Mouse (Mus musculus) limb, embryonic 10.5 days (tissue): Measurements from ENCODE around the gene Aars. TPM values are rescaled to one million over a fixed set of nuclear protein-coding genes. Genes with fewer than 3 reads are reported as not detected.
A peak's percentile ranks its signal among the peaks of the same experiment; 100 is the strongest.
"Not testable (repeated sequence)": the region's sequence is repeated elsewhere in the genome, so short reads cannot be mapped to it uniquely, and the experiment has no call there.

Source experiments
- DNase-seq: peaks from one replicate; pipeline ENCODE4 v3.0.0-alpha.2; 2017; ENCODE audit warnings: low spot score
- H3K27ac ChIP-seq: fragments of 300-500 bp; sonication (generic); 2 replicates; pipeline ENCODE4 v1.5.1; 2016; ENCODE audit warnings: mild to moderate bottlenecking
- H3K27me3 ChIP-seq: fragments of 300-500 bp; sonication (generic); 2 replicates; pipeline ENCODE4 v1.6.1; 2016; ENCODE audit warnings: low read depth, mild to moderate bottlenecking; ENCODE audit not compliant: poor library complexity, severe bottlenecking
- H3K36me3 ChIP-seq: fragments of 300-500 bp; sonication (generic); 2 replicates; pipeline ENCODE4 v1.6.1; 2016; ENCODE audit warnings: mild to moderate bottlenecking, moderate library complexity
- H3K4me1 ChIP-seq: fragments of 300-500 bp; sonication (generic); 2 replicates; pipeline ENCODE4 v1.6.1; 2016
- H3K4me3 ChIP-seq: fragments of 300-500 bp; sonication (generic); 2 replicates; pipeline ENCODE4 v1.5.1; 2016; ENCODE audit warnings: mild to moderate bottlenecking, moderate library complexity
- H3K9me3 ChIP-seq: fragments of 300-500 bp; sonication (generic); replicated peaks from 2 replicates; pipeline ENCODE4 v1.6.1; 2016; ENCODE audit warnings: mild to moderate bottlenecking
- WGBS: fragments of 180-500 bp; shearing (Covaris S2); methylation state at CpG from one replicate; pipeline ENCODE4 v1.1.7; 2016; 5-methylcytosine and 5-hydroxymethylcytosine counted together
- polyA plus RNA-seq: library from polyadenylated mRNA; unstranded; fragments of >200 nt; fragmentation: Nextera tagmentation; extraction: Ambion mirVana; gene quantifications from 2 replicates; pipeline ENCODE4 v1.2.1, GENCODE M21; 2016

Gene Aars
- 79.0 and 81.8 TPM in 2 replicates for polyA plus RNA-seq

DNA sequence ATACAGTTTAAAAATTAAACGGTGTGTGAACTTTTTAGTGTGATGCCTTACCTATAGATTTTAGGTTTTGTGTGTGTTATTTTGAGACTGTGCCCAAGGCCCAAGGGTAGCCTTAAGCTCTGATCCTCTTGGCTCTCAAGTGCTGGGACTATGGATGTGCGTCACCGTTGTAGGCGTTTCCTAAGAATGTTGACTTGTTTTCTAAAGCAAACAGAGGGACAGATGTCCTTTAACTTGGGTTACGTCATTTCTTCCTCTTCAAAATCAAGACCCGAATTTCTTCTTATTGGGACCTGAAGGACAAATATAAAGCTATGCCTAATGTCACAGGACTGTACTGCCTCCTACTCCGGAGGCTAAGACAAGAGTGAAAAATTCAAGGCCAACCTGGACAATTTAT lies at the start of gene Aars:
TSS of gene Aars (plus strand) at position 229 of the 400 bp plus-strand sequence.
- 96% methylated on average over 7 of the region's 7 CpGs for WGBS
- H3K9me3 ChIP-seq, result no peaks in the 10 kb centered on the region
- peak within 1 kb of the TSS; percentile 86 for H3K4me3 ChIP-seq
- H3K36me3 ChIP-seq, result peaks cover 28% of the 10 kb centered on the region
- H3K27me3 ChIP-seq, result peaks cover 8% of the 10 kb centered on the region; the same call in 1 of the 2 replicates
- H3K27ac ChIP-seq, result peak within 1 kb of the TSS; percentile 94
- DNase-seq, result no peak
- peaks cover 16% of the 10 kb centered on the region for H3K4me1 ChIP-seq

DNA sequence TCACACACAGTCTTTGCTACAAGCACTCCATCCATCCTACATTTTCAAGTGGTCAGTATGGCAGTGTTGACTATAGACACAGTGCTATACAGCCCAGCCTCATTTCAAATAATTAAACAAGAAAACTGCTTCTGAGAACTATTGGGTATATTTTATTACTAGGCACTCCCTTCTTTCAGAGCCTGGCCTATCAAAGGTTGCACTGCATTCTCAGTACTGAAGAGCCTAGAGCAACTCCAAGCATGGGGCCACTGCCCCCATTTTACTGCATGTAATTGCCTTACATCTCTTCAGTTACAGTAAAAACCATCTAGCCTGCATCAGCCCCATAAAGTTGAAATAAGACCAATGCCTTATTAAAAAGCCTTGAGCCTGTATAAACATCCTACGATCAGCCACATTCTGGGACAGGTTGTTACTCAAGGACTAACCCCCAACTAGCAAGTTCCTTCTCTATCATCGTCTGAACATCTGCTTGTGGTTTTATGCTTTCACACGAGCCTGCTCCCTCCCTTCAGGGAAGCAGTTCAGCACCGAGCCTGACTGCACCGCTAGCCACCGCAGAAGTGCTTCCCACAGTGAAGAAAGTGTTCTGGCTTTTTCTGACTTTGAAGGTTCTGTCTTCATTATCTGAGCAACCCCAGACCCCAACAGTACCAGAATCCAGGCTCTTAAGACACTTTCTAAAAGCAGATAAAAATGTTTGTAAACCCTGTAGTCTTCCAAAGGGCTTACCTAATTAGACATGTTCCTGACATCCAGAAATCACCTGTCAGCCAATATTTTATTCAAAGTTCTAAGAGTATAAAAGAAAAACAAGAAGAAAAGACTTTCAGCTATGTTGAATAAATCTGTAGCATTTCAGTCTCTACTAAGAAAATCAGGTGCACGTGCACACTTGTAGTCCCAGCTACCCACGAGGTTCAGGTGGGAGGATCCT lies 44.9 kb upstream of the Aars start:
- H3K27me3 ChIP-seq, result no peaks in the 10 kb centered on the region
- no peaks in the 10 kb centered on the region for H3K4me1 ChIP-seq
- no peak overlapping the region for H3K27ac ChIP-seq
- 87% methylated on average over 8 of the region's 8 CpGs for WGBS
- DNase-seq, result no peak
- H3K36me3 ChIP-seq, result peaks cover 97% of the 10 kb centered on the region
- H3K9me3 ChIP-seq, result no peaks in the 10 kb centered on the region
- no peak overlapping the region for H3K4me3 ChIP-seq

DNA sequence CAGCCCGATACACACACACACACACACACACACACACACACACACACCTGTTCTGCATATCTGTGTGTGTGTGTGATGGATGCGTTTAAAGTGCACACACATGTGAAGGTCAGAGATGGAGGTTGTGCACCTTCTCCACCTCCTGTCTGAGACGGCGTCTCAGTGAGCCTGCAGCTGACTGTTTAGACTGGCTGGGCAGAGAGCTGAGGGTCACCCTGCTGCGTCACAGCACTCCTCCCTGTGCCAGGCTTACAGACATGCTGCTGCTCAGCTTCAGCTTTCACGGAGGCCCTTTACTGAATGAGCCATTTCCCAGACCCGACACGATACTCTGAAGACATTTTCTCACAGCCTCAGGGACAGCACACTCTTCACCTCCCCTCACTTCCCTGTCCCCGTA lies 42.9 kb upstream of the Aars start:
- Histone ChIP-seq H3K27me3 (no peaks in the 10 kb centered on the region), H3K4me3 (no peak overlapping the region), H3K27ac (no peak overlapping the region), H3K36me3 (peaks cover 97% of the 10 kb centered on the region), H3K9me3 (no peaks in the 10 kb centered on the region), H3K4me1 (no peaks in the 10 kb centered on the region)
- WGBS, result 89% methylated on average over 9 of the region's 9 CpGs
- DNase-seq, result no peak

DNA sequence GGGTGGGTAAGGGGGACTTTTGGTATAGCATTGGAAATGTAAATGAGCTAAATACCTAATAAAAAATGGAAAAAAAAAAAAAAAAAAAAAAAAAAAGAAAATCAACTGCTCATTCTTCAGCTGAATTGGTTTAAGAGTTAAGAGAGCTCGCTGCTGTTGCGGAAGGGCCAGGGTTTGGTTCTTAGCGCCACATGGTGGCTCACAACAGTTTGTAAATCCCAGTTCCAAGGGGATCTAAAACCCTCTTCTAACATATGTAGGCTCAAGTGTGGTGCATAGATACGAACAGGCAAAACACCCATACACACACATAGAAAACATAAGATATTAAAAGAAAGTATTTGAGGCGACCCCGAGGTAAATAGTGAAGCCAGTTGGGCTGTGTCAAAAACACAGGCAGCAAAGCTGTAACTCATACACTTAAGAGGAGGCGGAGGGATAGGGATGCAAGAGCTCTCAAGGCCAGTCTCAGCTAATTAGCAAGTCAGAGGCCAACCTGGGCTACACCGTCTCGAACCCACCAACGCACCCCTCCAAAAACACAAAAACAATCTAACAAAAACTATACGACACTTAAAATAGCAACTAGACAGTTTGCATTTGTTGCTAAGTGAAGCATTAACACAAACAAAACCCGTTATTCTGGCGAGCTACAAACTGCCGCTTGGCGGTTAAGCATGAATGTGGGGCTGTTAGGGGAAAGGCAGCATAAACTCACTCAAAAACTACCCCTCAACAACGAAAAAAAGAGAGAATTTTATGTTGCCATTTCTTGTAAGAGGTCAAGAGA lies 36.1 kb upstream of the Aars start:
- peak overlapping the region; percentile 86 for H3K27ac ChIP-seq
- no peaks in the 10 kb centered on the region for H3K27me3 ChIP-seq
- whole genome bisulfite sequencing, result 38% methylated on average over 16 of the region's 16 CpGs
- H3K4me1 ChIP-seq, result peaks cover 4% of the 10 kb centered on the region
- peak overlapping the region; percentile 85 for H3K4me3 ChIP-seq
- H3K9me3 ChIP-seq, result no peaks in the 10 kb centered on the region
- peaks cover 43% of the 10 kb centered on the region for H3K36me3 ChIP-seq
- no peak for DNase-seq

DNA sequence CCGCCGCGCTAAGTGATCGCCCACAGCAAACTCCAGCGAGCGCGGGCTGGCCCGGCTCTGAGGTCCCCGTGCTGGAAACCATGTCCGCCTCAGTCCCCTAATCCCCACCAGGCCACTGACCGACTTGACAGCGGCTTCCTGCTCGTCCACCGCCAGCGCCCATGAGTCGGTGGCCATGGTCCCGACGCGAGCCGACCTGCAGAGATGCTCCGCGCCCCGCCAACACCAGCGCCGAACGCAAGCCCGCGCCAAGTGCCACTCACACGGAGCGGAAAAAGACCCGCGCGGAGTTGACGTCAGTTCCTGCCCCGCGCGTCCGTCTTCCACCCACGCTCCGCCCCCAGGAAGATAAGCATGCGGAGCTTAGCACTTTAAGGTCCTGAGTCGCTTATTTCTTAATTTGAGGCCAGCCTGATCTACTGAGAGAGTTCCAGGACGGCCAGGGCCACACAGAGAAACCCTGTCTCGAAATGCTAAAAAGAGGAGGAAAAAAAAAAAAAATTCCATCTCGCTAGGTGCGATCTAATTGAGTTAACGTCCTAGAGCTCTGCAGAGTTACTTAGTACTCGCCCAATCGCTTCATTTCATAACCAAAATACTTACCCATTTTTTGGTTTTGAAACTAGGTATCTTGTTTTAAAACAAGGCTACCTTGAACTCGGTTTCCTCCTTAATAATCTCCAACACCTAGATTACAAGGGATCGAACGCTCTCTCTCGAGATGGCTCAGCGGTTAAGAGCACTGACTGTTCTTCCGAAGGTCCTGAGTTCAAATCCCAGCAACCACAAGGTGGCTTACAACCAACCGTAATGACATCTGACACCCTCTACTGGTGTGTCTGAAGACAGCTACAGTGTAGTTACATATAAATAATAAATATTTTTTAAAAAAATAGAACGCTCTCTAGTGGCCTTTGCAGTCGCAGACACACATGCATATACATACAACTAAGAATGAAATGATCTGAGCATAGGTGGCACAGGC lies 35.1 kb upstream of the Aars start, which contains the start of gene Ddx19a:
TSS of gene Ddx19a (minus strand) at position 254 of the 985 bp plus-strand sequence.
- peak; percentile 89 for DNase-seq
- WGBS, result 4% methylated on average over 58 of the region's 58 CpGs
- no peaks in the 10 kb centered on the region for H3K9me3 ChIP-seq
- H3K27me3 ChIP-seq, result no peaks in the 10 kb centered on the region
- H3K4me3 ChIP-seq, result peak within 1 kb of the TSS; percentile 85
- peaks cover 4% of the 10 kb centered on the region for H3K4me1 ChIP-seq
- H3K36me3 ChIP-seq, result peaks cover 33% of the 10 kb centered on the region
- H3K27ac ChIP-seq, result peak within 1 kb of the TSS; percentile 86

DNA sequence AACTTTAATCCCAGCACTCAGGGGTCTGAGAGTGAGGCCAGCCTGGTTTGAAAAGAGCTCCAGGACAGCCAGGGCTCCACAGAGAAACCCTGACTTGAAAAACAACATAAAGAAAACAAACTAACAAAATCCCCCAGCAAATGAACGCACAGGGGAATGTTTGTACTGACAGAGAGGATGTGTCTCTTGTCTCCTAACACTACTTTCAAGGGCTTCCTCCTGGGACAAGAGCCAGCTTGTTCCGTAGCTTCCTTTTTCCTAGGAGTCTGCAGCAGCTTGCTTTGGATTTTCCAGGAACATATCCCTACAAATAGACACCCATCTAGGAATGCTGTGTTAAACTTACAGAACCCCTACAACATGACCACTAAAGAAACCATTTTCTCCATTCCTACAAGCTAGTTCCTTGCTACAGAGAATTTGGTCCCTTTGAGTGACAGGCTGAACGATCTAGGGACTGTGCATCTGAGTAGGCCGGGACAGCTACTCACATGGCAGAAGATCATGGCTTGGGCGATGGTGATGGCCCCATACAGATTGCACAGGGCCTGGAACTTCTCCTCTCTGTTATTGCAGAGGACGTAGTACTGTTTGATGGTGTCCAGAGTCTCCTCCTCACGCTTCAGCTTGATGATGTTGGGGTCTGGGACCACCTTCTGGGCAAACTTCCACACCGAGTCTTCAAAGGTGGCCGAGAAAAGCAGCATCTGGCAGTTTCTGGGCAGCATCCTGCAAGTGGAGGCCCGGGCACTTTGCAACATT lies 22.5 kb upstream of the Aars start:
- H3K4me3 ChIP-seq, H3K4me1 ChIP-seq, H3K27me3 ChIP-seq, H3K27ac ChIP-seq, H3K9me3 ChIP-seq, DNase-seq: not testable (repeated sequence)
- peaks cover 54% of the 10 kb centered on the region for H3K36me3 ChIP-seq
- 92% methylated on average over 9 of the region's 10 CpGs for WGBS

DNA sequence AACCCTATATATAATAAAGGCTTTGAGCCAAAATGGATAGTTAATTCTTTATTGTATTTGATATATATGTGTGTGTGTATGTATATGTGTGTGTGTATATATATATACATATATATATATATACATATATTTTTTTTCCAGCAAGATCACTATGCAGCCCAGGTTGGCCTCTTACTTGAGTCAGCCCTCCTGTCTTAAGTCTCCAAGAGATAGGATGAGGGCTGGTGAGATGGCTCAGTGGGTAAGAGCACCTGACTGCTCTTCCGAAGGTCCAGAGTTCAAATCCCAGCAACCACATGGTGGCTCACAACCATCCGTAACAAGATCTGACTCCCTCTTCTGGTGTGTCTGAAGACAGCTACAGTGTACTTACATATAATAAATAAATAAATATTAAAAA lies 6.3 kb upstream of the Aars start:
- not testable (repeated sequence) for H3K36me3 ChIP-seq, DNase-seq, H3K9me3 ChIP-seq, H3K4me3 ChIP-seq, H3K27me3 ChIP-seq, H3K27ac ChIP-seq, H3K4me1 ChIP-seq
- WGBS, result 95% methylated on average over 2 of the region's 2 CpGs

DNA sequence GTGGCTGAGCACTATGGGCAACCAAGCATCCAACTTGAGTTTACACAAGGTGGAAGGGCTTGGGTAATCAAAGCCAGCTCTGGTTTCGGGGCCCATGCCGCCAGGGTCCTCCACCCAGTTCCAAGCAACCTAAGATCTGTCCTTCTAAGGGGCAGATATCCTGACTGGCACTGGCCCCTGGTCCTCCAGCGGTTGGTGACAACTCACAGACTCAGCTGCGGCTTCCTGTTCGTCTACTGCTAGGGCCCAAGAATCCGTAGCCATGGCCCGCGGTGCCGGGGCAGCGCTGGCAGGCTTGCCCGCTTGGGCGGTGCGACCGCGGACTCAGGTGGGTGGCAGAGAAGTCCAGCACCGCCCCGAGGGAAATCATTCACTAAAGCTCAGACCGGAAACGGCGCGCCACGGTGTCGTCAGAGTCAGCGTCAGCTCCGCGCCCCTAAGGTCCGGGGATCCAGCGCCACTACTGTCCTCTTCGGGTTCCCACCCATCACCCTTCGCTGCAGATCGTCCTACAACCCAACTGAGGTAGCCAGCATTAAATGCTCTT lies 5.5 kb upstream of the Aars start:
- under 1% methylated on average over 31 of the region's 31 CpGs for WGBS
- Histone ChIP-seq H3K4me3 (peak overlapping the region; percentile 72), H3K9me3 (no peaks in the 10 kb centered on the region)

DNA sequence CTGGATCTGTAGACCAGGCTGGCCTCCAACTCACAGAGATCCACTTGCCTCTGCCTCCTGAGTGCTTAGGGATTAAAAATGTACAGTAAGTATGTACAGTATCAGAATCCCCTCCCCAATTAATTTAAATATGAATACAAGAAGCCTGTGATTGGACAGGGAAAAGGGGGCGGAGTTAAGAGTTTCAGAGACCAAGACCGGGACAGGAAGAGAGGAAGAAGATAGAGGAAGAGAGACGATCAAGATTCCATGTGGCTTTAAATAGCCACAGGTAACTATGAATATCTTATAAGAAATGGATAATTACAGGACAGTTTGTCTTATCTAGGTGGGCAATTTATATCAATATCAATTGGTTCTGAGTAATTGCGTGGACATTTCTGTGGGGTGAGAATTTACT lies 3.4 kb upstream of the Aars start:
- H3K9me3 ChIP-seq, result no peaks in the 10 kb centered on the region
- WGBS, result 56% methylated on average over 4 of the region's 4 CpGs
- peaks cover 8% of the 10 kb centered on the region; the same call in 1 of the 2 replicates for H3K27me3 ChIP-seq
- peaks cover 14% of the 10 kb centered on the region for H3K4me1 ChIP-seq
- no peak overlapping the region for H3K4me3 ChIP-seq
- no peaks in the 10 kb centered on the region for H3K36me3 ChIP-seq
- no peak overlapping the region for H3K27ac ChIP-seq
- no peak for DNase-seq

More for the DNA sequence above, 5.5 kb upstream of the Aars start:
- Histone ChIP-seq H3K27me3 (peaks cover 8% of the 10 kb centered on the region; the same call in 1 of the 2 replicates), H3K27ac (peak overlapping the region; percentile 84), H3K36me3 (no peaks in the 10 kb centered on the region), H3K4me1 (peaks cover 9% of the 10 kb centered on the region)
- peak; percentile 86 for DNase-seq

DNA sequence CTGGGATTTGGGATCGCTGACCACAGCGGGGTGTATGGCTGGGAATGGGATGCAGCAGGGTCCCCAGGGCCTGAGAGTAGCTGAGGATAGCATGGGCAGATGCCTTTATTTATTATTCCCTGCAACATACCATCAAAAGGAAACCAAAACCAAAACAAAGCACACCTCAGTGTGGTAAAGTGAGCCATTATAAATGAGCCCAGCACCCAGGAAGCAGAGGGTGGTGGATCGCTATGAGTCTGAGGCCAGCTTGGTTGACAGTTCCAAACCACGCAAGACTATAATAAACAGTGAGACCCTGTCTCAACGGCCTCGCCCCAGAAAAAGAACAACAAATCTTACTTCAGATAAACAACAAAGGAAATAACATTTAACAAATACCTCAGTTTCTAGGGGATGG lies 2.9 kb upstream of the Aars start:
- Histone ChIP-seq H3K4me1 (peaks cover 18% of the 10 kb centered on the region), H3K9me3 (no peaks in the 10 kb centered on the region), H3K27me3 (peaks cover 8% of the 10 kb centered on the region; the same call in 1 of the 2 replicates), H3K36me3 (no peaks in the 10 kb centered on the region), H3K27ac (no peak overlapping the region), H3K4me3 (no peak overlapping the region)
- 83% methylated on average over 6 of the region's 6 CpGs for WGBS
- no peak for DNase-seq

DNA sequence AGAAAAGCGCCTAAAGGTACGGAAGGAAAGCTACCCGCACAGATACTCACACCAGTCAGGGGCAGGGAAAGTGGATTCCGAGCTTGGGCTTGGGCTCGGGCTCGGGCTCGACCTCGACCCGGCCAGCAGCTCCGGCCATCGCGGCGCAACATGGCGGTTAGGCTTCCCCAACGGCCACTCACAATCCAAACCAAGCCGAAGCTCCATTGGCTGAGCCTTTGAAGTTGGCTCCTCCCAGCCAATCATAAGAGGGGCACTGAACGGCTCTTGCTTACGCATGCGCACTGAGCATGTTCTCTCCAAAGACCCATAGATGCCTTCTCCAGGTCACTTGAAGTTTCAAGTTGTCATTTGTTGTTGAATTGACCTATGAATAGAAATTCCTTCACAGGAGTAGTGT lies 1.4 kb upstream of the Aars start, which contains the start of gene Ddx19b:
TSS of gene Ddx19b (minus strand) at position 180 of the 400 bp plus-strand sequence.
- Histone ChIP-seq H3K36me3 (peaks cover 14% of the 10 kb centered on the region), H3K9me3 (no peaks in the 10 kb centered on the region), H3K4me3 (no peak within 1 kb of the TSS), H3K27me3 (peaks cover 8% of the 10 kb centered on the region; the same call in 1 of the 2 replicates), H3K27ac (no peak within 1 kb of the TSS), H3K4me1 (peaks cover 25% of the 10 kb centered on the region)
- DNase-seq, result no peak
- 96% methylated on average over 19 of the region's 19 CpGs for whole genome bisulfite sequencing
